Mouse (Mus musculus) forebrain, embryonic 15.5 days (tissue): ENCODE results near the gene Slc4a5. TPM values are rescaled to one million over a fixed set of nuclear protein-coding genes. Genes with fewer than 3 reads are reported as not detected.

Experiments used
- ATAC-seq: fragments of 200-750 bp; cut with Nextera tagmentation; replicated peaks from 2 replicates; pipeline ENCODE4 v1.8.0; 2017; ENCODE audit warnings: mild to moderate bottlenecking, moderate TSS enrichment, moderate library complexity
- H3K27ac ChIP-seq: fragments of 300-500 bp; sonication (generic); replicated peaks from 2 replicates; pipeline ENCODE4 v1.5.1; 2015; ENCODE audit warnings: mild to moderate bottlenecking, inconsistent platforms
- H3K27me3 ChIP-seq: fragments of 300-500 bp; sonication (generic); 2 replicates; pipeline ENCODE4 v1.6.1; 2015; ENCODE audit warnings: inconsistent platforms
- H3K36me3 ChIP-seq: fragments of 300-500 bp; sonication (generic); 2 replicates; pipeline ENCODE4 v1.6.1; 2015; ENCODE audit warnings: mild to moderate bottlenecking, inconsistent platforms
- H3K4me1 ChIP-seq: fragments of 300-500 bp; sonication (generic); 2 replicates; pipeline ENCODE4 v1.6.1; 2015; ENCODE audit warnings: inconsistent platforms
- H3K4me2 ChIP-seq: fragments of 300-500 bp; sonication (generic); replicated peaks from 2 replicates; pipeline ENCODE4 v1.6.1; 2015; ENCODE audit warnings: mild to moderate bottlenecking, inconsistent platforms
- H3K4me3 ChIP-seq: fragments of 300-500 bp; sonication (generic); 2 replicates; pipeline ENCODE4 v1.5.1; 2015; ENCODE audit warnings: mild to moderate bottlenecking, inconsistent platforms
- H3K9ac ChIP-seq: fragments of 300-500 bp; sonication (generic); replicated peaks from 2 replicates; pipeline ENCODE4 v1.6.1; 2015; ENCODE audit warnings: mild to moderate bottlenecking, inconsistent platforms
- H3K9me3 ChIP-seq: fragments of 300-500 bp; sonication (generic); 2 replicates; pipeline ENCODE4 v1.6.1; 2016; ENCODE audit warnings: inconsistent platforms
- WGBS: fragments of 180-500 bp; shearing (Covaris S2); methylation state at CpG from one replicate; pipeline ENCODE4 v1.1.7; 2015; ENCODE audit warnings: mixed read lengths; 5-methylcytosine and 5-hydroxymethylcytosine counted together
- polyA plus RNA-seq: library from polyadenylated mRNA; unstranded; fragments of >200 nt; fragmentation: Nextera tagmentation; extraction: Ambion mirVana; gene quantifications from 2 replicates; pipeline ENCODE4 v1.2.1, GENCODE M21; 2015

The Slc4a5 gene
- polyA plus RNA-seq, 1 experiment from 2014 or later, result 0.85 TPM

DNA sequence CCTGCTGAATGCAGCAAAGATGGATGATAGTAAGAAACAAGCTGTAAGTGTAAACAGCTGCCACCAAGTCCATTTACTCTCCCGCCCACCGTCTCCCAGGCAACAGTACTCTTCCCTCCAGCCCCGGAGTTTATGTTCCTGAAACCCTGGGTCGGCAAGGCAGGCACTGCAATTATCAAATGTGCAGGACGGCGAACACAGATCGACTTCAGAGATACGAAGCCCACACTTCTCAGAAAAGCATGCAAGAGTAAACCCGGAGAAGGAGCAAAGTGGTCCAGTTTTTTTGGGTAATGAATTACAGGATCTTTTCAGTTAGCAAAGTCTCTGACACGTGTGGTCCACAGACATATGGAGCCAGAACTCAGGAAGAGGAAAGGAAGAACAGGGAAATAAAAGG lies 96.4 kb downstream of the Slc4a5 start:
- Histone ChIP-seq H3K4me3 (peak overlapping the region; percentile 100), H3K9me3 (no peaks in the 10 kb centered on the region), H3K27ac (no peak overlapping the region), H3K4me2 (peak overlapping the region; percentile 92), H3K4me1 (peaks cover 16% of the 10 kb centered on the region), H3K9ac (no peak overlapping the region), H3K36me3 (peaks cover 12% of the 10 kb centered on the region), H3K27me3 (no peaks in the 10 kb centered on the region)
- WGBS, result 11% methylated on average over 10 of the region's 10 CpGs
- no peak for ATAC-seq

DNA sequence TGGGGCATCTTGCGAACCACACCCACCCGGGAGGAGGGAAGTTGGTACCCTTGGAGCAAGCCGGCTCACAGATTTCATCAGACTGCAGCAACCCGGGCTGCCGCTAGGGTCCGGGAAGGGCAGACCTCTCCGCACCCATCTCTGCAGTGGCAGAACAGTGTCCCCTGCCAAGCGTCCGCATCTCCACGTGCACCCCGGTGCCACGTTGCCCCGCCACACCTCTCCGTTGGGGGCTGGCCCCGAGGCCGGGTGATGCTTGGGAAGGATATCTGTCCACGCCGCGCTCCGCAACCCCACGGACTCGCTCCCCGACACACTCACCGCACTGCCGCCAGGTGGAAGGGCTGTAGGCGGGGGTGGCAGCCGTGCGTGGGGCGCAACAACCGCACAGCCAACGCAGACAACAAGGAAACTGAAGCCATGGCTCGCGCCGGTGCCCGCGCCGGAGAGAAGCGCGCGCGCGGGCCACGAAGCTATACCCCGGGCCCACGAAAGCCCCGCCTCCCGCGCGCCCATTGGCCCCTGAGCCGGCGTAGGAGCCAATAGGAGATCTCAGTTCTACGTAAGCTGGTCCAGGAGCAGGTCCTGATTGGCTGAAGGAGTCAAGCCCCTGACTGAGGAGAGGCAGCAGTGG lies 97.6 kb downstream of the Slc4a5 start:
- peak overlapping the region; percentile 93 for H3K9ac ChIP-seq
- H3K4me1 ChIP-seq, result peaks cover 16% of the 10 kb centered on the region
- H3K4me3 ChIP-seq, result peak overlapping the region; percentile 100
- ATAC-seq, result peak; percentile 99
- H3K27me3 ChIP-seq, result no peaks in the 10 kb centered on the region
- H3K4me2 ChIP-seq, result peak overlapping the region; percentile 92
- peaks cover 3% of the 10 kb centered on the region; the same call in 1 of the 2 replicates for H3K36me3 ChIP-seq
- peak overlapping the region; percentile 77 for H3K27ac ChIP-seq
- WGBS, result under 1% methylated on average over 52 of the region's 52 CpGs
- no peaks in the 10 kb centered on the region for H3K9me3 ChIP-seq

DNA sequence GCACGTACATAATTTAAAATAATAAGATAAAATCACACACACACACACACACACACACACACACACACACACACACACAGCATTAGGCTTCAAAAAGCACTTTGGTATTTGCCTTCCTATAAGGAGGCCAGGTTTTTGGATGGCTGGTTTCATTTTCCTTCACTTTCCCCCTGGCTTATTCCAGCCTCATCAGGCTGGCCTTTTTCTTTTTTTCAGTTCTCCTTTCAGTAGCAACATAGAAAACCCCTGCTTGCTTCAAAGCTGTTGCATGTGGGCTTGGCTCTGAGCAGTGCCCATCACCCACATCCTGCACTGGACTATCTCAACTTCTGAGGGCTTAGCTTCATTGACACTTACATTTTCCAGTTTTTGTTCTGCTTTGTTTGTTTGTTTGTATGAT lies 102.3 kb downstream of the Slc4a5 start:
- Histone ChIP-seq H3K36me3 (no peaks in the 10 kb centered on the region), H3K4me2 (no peak overlapping the region), H3K9me3 (no peaks in the 10 kb centered on the region), H3K27ac (no peak overlapping the region), H3K4me3 (no peak overlapping the region), H3K4me1 (peaks cover 12% of the 10 kb centered on the region), H3K9ac (no peak overlapping the region), H3K27me3 (no peaks in the 10 kb centered on the region)
- ATAC-seq, result no peak
- WGBS, result 71% methylated on average over 1 of the region's 1 CpGs

DNA sequence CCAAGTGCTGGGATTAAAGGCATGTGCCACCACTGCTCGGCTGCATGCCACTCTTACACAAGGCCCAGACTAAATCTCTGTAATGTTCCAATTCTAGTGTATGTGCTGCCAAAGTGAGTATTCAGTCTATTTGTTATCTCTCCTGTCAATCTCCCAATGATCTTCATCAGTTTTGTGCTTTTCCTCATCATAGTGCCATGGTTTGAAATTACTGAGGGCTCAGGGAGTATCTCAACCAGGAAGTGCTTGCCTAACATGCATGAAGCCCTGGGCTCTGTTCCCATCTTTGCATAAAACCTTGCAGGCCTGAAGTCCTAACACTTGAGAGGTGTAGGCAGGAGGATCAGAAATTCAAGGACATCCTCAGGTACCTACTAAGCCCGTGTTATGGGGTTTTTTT lies 103.2 kb downstream of the Slc4a5 start:
- no peak overlapping the region for H3K9ac ChIP-seq
- H3K4me3 ChIP-seq, result no peak overlapping the region
- H3K4me2 ChIP-seq, result no peak overlapping the region
- no peak for ATAC-seq
- peaks cover 19% of the 10 kb centered on the region for H3K4me1 ChIP-seq
- 68% methylated on average over 2 of the region's 2 CpGs for WGBS
- no peaks in the 10 kb centered on the region for H3K9me3 ChIP-seq
- H3K36me3 ChIP-seq, result no peaks in the 10 kb centered on the region
- H3K27ac ChIP-seq, result no peak overlapping the region
- no peaks in the 10 kb centered on the region for H3K27me3 ChIP-seq

DNA sequence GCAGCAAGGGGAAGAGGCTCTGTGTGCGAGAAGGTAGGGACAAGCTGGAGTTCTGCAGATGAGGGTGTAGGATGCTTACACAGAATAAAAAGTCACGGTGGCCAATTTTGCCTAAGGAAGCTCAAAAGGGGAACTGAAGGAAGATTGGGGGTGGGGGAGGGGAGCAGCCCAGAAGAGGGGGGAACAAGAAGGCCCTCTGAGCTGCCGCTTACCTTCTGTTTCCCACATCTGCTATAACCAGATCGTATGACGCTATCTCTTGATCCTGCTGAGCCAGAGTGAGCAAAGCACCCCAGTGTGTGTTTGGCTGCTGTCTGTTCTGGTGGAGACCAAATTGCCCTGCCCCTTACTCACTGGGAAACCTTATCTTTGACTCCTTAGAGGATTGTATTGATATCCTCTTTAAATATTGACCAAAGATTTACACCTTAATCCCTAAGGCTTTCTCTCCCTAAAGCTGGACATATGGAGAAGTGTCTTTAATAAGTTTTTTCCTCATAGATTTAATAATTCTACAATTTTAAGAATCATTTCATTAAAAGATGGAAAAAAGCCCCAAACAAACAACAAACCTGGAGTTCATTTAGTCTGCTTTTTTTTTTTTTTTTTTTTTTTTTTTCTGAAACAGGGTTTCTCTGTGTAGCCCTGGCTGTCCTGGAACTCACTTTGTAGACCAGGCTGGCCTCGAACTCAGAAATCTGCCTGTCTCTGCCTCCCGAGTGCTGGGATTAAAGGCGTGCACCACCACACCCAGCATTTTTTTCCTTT lies 104.2 kb downstream of the Slc4a5 start:
- no peak overlapping the region for H3K4me2 ChIP-seq
- 0 out of 2 replicates have a peak, but pooled peaks cover 1% of the 10 kb centered on the region for H3K36me3 ChIP-seq
- ATAC-seq, result no peak
- no peaks in the 10 kb centered on the region for H3K27me3 ChIP-seq
- no peak overlapping the region for H3K9ac ChIP-seq
- peaks cover 20% of the 10 kb centered on the region for H3K4me1 ChIP-seq
- H3K27ac ChIP-seq, result no peak overlapping the region
- 72% methylated on average over 8 of the region's 8 CpGs for WGBS
- no peak overlapping the region for H3K4me3 ChIP-seq
- H3K9me3 ChIP-seq, result no peaks in the 10 kb centered on the region

DNA sequence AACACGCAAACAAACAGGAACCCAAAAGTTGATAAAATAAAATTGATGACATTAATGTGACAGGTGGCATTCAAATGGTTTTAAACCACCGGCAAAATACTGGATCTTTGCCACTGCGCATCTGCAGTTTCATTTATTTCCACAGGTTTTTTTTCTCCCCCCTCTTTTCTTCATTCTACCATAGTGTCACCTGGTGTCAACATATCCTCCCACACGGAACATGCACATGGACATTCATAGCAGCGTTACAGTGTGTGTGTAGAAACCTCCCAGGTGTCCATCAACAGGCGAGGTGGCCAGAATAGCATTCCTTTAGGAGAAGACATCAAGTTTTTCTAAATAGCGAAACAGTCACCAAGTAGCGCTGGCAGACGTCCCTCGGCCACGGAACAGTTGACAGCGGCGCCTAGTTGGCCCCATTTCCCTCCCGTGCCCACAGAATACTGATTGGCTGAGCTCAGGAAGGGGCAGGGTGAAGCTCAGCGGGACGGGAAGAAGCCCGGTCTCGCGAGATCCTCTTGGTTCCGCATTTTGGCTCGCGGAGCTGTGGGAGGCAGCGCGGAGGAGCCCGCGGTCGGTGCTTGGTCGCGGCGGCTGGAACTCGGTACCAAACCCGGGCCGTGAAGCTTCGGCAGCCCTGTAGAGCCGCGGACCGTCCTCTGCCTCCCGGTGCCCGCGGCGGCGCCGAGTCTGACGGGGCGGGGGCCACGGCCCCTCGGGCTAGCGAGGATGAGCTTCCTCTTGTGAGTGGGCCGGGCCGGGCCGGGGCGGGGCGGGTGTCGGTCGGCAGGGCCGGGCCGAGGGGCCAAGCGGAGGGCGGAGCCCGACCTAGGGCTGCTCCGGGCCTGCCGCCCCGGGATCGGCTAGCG lies 106.1 kb downstream of the Slc4a5 start, which contains the start of the genes Mthfd2 and Mob1a:
TSS of gene Mthfd2 (minus strand) at position 384 of the 869 bp plus-strand sequence.
TSS of gene Mob1a (plus strand) at position 492 of the 869 bp plus-strand sequence.
- H3K27me3 ChIP-seq, result no peaks in the 10 kb centered on the region
- peak within 1 kb of the TSS; percentile 78 for H3K4me2 ChIP-seq
- no peaks in the 10 kb centered on the region for H3K9me3 ChIP-seq
- peaks cover 20% of the 10 kb centered on the region for H3K4me1 ChIP-seq
- H3K9ac ChIP-seq, result peak within 1 kb of the TSS; percentile 97
- peak within 1 kb of the TSS; percentile 91 for H3K4me3 ChIP-seq
- ATAC-seq, result peak; percentile 99
- H3K27ac ChIP-seq, result peak within 1 kb of the TSS; percentile 92
- peaks cover 16% of the 10 kb centered on the region for H3K36me3 ChIP-seq
- WGBS, result under 1% methylated on average over 58 of the region's 65 CpGs

DNA sequence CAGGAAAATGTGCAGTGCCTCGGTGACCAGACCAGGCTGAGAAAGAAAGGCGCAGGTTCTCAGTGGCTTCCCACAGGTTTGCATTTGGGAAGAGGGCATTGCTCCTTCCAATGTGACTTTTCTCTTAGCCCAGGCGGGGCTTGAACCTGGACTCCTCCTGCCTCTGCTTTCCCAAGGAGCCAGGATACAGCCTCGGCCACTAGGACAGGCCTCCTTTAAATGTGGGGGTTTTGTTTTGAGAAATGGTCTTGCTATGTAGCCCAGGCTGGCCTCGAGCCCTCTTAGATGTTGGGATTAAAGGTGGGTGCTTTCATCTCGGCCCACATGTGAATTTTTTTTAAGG lies 106.7 kb downstream of the Slc4a5 start:
- peak overlapping the region; percentile 92 for H3K27ac ChIP-seq
- H3K9ac ChIP-seq, result peak overlapping the region; percentile 97
- H3K4me2 ChIP-seq, result peak overlapping the region; percentile 78
- H3K9me3 ChIP-seq, result no peaks in the 10 kb centered on the region
- H3K36me3 ChIP-seq, result peaks cover 21% of the 10 kb centered on the region
- WGBS, result 7% methylated on average over 6 of the region's 6 CpGs
- H3K27me3 ChIP-seq, result no peaks in the 10 kb centered on the region
- H3K4me3 ChIP-seq, result peak overlapping the region; percentile 91
- peak; percentile 30 for ATAC-seq
- H3K4me1 ChIP-seq, result peaks cover 20% of the 10 kb centered on the region

DNA sequence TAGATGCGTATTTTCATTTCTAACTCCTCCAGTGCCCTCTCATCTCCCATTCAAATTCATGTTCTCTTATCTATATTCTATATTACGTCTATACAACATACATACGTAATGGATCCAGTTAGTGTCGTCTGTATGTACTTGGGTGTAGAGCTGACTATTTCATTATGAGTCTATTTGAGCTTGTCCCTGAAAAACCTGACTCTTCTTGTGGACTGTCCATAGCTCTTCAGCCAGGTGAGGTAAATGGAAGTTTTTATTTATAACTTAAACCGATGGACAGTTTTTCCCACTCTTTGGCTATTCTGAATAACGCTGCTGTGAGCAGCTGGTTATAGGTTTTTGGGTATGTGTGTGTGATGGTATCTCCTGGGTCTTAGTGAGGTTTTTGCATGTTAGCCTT lies 107.1 kb downstream of the Slc4a5 start:
- Histone ChIP-seq H3K4me1 (peaks cover 20% of the 10 kb centered on the region), H3K36me3 (peaks cover 25% of the 10 kb centered on the region), H3K27ac (no peak overlapping the region), H3K4me3 (peak overlapping the region; percentile 91), H3K4me2 (peak overlapping the region; percentile 78), H3K9ac (peak overlapping the region; percentile 97), H3K9me3 (no peaks in the 10 kb centered on the region), H3K27me3 (no peaks in the 10 kb centered on the region)
- ATAC-seq, result no peak
- WGBS, result 70% methylated on average over 6 of the region's 6 CpGs

DNA sequence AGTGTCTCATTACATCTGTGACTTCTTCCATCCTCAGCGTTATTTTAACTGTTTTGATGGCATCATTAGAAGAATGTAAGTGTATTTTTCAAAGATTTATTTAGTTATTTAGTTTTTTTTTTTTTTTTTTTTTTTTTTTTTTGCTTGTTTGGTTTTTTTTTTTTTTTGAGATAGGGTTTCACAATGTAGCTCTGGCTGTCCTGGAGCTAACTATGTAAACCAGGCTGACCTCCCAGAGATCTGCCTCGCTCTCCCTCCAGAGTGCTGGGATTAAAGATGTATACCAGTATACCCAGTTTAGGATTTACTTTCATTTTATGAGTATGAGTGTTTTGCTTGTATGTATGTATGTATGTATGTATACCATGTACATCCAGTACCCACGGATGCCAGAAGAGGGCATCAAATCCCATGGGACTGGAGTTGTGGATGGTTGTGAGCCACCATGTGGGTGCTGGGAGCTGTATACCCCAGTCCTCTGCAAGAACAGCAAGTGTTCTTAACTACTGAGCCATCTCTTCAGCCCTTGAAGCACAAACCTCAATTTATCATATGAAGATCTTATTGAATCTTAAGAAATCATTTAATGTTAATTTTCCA lies 108.1 kb downstream of the Slc4a5 start:
- no peaks in the 10 kb centered on the region for H3K27me3 ChIP-seq
- WGBS, result 91% methylated on average over 3 of the region's 3 CpGs
- H3K9ac ChIP-seq, result no peak overlapping the region
- peaks cover 20% of the 10 kb centered on the region for H3K4me1 ChIP-seq
- peaks cover 33% of the 10 kb centered on the region for H3K36me3 ChIP-seq
- no peak for ATAC-seq
- H3K4me3 ChIP-seq, result no peak overlapping the region
- no peak overlapping the region for H3K4me2 ChIP-seq
- H3K27ac ChIP-seq, result no peak overlapping the region
- H3K9me3 ChIP-seq, result no peaks in the 10 kb centered on the region

DNA sequence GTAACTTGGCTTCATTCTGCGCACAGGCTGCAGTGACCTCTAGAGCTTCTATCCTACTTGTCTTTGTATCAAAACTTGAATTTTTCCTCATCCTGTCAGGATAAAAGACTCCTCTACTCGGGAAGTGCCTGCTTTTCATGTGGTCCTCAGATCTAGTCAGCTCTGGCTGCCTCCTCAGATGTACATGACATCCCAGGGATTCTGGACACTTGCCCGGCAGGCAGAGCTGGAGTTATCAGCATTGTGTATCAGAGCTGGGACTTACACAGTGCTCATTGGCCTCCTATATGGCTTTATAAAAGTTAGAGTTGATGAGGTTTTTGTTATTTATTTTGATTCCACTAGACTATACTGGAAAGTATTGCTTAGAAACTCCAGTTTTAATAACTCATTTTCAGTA lies 121.8 kb downstream of the Slc4a5 start:
- H3K9me3 ChIP-seq, result no peaks in the 10 kb centered on the region
- H3K4me3 ChIP-seq, result no peak overlapping the region
- ATAC-seq, result no peak
- H3K4me1 ChIP-seq, result no peaks in the 10 kb centered on the region
- no peak overlapping the region for H3K4me2 ChIP-seq
- no peak overlapping the region for H3K9ac ChIP-seq
- no peak overlapping the region for H3K27ac ChIP-seq
- WGBS, result 80% methylated on average over 3 of the region's 3 CpGs
- no peaks in the 10 kb centered on the region for H3K27me3 ChIP-seq
- H3K36me3 ChIP-seq, result peaks cover 41% of the 10 kb centered on the region

DNA sequence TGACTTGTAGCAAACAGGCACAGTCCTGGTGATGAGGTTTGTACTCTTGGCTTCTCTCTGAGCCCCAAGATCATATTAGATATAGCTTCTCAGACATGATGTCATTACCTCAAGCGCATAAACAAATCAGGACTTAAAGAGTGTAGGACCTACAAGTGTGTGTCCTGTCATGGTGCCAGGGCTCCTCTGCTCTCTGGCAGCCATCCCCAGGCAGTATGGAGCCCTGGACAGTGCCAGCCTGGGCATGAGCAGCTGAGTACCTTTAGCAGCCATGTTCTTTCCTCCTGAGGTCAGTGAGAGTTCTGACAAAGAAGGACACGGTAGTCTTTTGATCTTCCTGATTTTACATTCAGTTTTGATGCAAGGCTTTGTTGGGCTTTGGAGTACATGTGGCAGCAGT lies 123.3 kb downstream of the Slc4a5 start:
- ATAC-seq, result no peak
- H3K36me3 ChIP-seq, result peaks cover 37% of the 10 kb centered on the region
- 89% methylated on average over 2 of the region's 2 CpGs for WGBS

More for the DNA sequence above, 123.3 kb downstream of the Slc4a5 start:
- H3K4me2 ChIP-seq, result no peak overlapping the region
- no peak overlapping the region for H3K9ac ChIP-seq
- no peak overlapping the region for H3K27ac ChIP-seq
- no peaks in the 10 kb centered on the region for H3K9me3 ChIP-seq
- H3K4me3 ChIP-seq, result no peak overlapping the region
- no peaks in the 10 kb centered on the region for H3K27me3 ChIP-seq
- no peaks in the 10 kb centered on the region for H3K4me1 ChIP-seq
